Mouse (Mus musculus): ENCODE measurements around the gene Ffar2. TPM values are rescaled to one million over a fixed set of nuclear protein-coding genes. Genes with fewer than 3 reads are reported as not detected.

Ffar2 gene
- polyA plus RNA-seq, 1 experiment from 2014 or later, result 0.20 TPM

DNA sequence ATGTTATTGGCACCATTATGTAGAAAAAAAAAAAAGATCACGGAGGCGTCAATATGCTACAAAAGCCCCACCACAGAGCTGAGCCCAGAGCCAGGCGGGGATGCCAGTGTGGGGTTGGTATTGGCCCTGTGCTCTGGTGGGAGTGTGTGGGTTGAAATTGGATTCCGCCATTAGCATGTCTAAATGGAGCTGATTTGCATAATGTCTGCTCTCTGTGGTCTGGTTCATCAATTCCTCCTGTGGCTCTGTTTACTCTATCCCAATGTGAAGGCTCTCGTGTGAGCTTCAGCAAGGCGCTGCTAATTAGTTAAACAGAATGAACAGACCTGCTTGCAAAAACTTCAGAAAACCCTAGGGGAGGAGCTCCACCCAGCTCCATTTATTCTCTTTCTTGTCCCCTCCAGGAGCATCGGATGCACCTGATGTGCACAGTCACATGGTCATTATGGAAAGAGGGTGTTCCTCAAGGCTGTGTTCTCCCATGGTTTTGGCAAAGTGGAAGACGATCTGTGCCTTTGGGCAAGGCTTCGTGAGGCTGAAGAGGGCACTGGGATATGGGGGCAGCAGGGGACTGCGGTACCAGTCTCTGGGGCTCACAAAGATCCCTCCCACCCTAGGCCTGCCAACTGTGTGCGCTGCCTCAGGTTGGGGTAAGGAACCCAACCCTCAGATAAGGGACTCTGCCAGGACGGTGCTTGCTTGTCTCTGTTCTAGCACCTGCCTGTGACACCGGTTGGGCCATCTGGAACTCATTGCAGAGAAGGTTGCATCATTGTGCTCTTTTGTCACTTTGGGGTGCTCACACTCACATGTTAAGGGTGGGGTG is 37.6 kb downstream of the Ffar2 start:
- H3K27ac ChIP-seq, result no peak overlapping the region
- H3K27me3 ChIP-seq (ENCODE audit: insufficient read depth, poor library complexity, severe bottlenecking), result peaks cover 33% of the 10 kb centered on the region; the same call in 1 of the 2 replicates
- 73% methylated on average over 13 of the region's 13 CpGs for WGBS
- no peaks in the 10 kb centered on the region for H3K9me3 ChIP-seq
- H3K4me1 ChIP-seq, result no peaks in the 10 kb centered on the region
- no peak for DNase-seq (ENCODE audit: low spot score)
- no peak overlapping the region for H3K4me3 ChIP-seq
- H3K36me3 ChIP-seq, result no peaks in the 10 kb centered on the region

DNA sequence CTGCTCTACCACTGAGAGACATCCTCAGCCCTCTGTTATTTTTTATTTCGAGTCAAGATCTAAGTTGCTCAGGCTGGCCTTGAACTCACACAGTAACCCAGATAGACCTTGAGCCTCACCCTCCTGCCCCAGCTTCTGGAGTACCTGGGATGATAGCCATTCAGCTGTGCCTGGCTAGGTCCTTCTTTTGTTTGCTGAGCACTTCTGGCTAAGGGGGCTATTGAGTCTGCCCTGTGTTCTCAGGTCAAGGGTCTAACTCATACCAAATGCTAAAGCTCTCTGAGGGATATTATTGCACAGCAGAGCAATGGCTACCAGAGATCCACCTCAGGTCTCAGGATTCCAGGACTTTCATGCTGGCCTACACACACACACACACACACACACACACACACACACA is 38.4 kb downstream of the Ffar2 start:
- H3K36me3 ChIP-seq, result no peaks in the 10 kb centered on the region
- no peak overlapping the region for H3K27ac ChIP-seq
- no peak overlapping the region for H3K4me3 ChIP-seq
- DNase-seq (ENCODE audit: low spot score), result no peak
- H3K27me3 ChIP-seq (ENCODE audit: insufficient read depth, poor library complexity, severe bottlenecking), result peaks cover 28% of the 10 kb centered on the region; the same call in 1 of the 2 replicates
- no peaks in the 10 kb centered on the region for H3K9me3 ChIP-seq
- no peaks in the 10 kb centered on the region for H3K4me1 ChIP-seq
- WGBS, result 66% methylated on average over 1 of the region's 1 CpGs

DNA sequence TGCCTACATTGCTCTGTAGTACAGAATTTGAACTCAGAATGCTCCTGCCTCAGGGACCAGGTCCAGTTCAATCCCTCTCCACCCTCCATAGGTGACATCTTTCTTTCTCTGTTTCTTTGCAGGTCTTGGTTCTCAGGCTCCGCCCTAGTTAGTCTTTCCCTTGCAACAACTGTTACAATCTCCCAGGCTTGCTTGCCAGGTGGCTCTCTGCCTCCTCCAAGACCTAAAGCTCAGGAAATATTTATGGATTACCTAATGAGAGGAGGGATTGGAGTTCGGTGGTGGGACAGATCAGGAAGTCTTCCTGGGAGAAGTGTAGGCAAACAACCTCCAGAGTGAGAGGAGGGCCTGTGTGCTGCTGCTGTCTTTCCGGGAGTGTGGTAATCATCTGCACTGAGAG is 40.9 kb downstream of the Ffar2 start:
- H3K9me3 ChIP-seq, result no peaks in the 10 kb centered on the region
- no peak overlapping the region for H3K27ac ChIP-seq
- H3K27me3 ChIP-seq (ENCODE audit: insufficient read depth, poor library complexity, severe bottlenecking), result peaks cover 12% of the 10 kb centered on the region; the same call in 1 of the 2 replicates
- H3K36me3 ChIP-seq, result no peaks in the 10 kb centered on the region
- WGBS, result 65% methylated on average over 3 of the region's 3 CpGs
- no peak for DNase-seq (ENCODE audit: low spot score)
- no peak overlapping the region for H3K4me3 ChIP-seq
- H3K4me1 ChIP-seq, result no peaks in the 10 kb centered on the region

DNA sequence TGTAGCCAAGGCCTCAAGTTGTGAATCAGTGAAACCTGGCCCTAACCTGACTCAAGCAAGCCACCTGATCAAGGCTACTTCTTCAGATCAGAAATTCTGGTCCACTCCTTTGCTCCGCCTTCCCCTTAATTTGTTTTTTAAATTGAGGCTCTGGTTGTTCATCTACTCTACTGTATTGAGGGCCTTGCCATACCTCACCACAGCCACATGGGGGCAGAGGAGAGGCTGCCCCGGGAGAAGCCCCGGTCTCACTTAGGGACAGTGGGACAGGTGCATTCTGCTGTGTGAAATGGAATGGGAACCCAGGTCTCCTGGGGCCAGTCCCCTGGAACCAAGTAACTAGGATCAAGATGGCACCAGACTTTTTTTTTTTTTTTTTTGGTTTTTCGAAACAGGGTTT is 41.8 kb downstream of the Ffar2 start:
- WGBS, result 63% methylated on average over 4 of the region's 4 CpGs
- H3K36me3 ChIP-seq, result no peaks in the 10 kb centered on the region

DNA sequence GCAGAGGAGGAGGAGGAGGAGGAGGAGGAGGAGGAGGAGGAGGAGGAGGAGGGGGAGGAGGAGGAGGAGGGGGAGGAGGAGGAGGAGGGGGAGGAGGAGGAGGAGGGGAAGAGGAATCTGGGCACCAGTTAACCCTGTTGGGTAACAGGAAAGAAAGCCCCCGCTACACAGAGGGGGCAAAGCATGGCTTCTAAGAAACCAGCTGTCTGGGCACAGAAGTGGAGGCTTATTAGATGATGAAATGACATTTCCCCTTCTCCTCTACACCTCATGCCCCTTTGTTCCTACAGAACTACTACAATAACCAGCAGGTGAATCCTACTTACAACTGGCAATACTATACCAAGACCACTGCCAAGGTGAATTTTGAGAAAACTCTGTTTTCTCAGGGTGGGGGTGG is 45.7 kb downstream of the Ffar2 start:
- no peak for DNase-seq (ENCODE audit: low spot score)
- 67% methylated on average over 1 of the region's 1 CpGs for WGBS
- Histone ChIP-seq H3K27me3 (ENCODE audit: insufficient read depth, poor library complexity, severe bottlenecking) (no peaks in the 10 kb centered on the region), H3K27ac (no peak overlapping the region), H3K36me3 (no peaks in the 10 kb centered on the region), H3K4me1 (no peaks in the 10 kb centered on the region), H3K9me3 (no peaks in the 10 kb centered on the region), H3K4me3 (no peak overlapping the region)

More for the DNA sequence above, 41.8 kb downstream of the Ffar2 start:
- Histone ChIP-seq H3K9me3 (no peaks in the 10 kb centered on the region), H3K4me3 (no peak overlapping the region), H3K4me1 (no peaks in the 10 kb centered on the region), H3K27ac (no peak overlapping the region), H3K27me3 (ENCODE audit: insufficient read depth, poor library complexity, severe bottlenecking) (peaks cover 3% of the 10 kb centered on the region; the same call in 1 of the 2 replicates)
- DNase-seq (ENCODE audit: low spot score), result no peak

DNA sequence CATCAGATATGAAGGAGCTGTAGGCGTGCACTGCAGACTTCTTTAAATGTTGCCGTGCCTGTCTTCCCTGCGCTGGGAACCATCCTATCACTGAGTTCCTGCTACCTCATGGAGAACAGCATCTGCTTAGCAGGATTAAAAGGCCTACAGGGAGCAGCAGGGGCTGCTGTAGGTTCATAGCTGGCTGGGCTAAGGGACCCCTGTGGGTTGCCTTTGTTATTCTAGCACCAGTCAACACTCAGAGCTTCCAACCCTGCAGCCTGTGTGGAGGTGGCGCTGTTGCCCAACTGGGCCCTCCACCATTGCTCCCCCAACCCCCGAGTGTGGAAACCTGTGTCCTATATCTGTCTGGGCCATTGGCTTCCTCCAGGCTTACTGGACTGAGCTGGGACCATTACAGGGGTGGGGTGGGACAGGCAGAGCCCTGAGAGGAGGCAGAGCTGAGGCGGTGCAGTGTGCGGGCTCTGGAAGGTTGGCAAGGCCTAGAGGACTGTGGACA is 46.4 kb downstream of the Ffar2 start:
- H3K27ac ChIP-seq, result no peak overlapping the region
- H3K36me3 ChIP-seq, result no peaks in the 10 kb centered on the region
- H3K9me3 ChIP-seq, result no peaks in the 10 kb centered on the region
- WGBS, result 39% methylated on average over 7 of the region's 7 CpGs
- no peak overlapping the region for H3K4me3 ChIP-seq
- no peaks in the 10 kb centered on the region for H3K27me3 ChIP-seq (ENCODE audit: insufficient read depth, poor library complexity, severe bottlenecking)
- DNase-seq (ENCODE audit: low spot score), result no peak
- no peaks in the 10 kb centered on the region for H3K4me1 ChIP-seq

DNA sequence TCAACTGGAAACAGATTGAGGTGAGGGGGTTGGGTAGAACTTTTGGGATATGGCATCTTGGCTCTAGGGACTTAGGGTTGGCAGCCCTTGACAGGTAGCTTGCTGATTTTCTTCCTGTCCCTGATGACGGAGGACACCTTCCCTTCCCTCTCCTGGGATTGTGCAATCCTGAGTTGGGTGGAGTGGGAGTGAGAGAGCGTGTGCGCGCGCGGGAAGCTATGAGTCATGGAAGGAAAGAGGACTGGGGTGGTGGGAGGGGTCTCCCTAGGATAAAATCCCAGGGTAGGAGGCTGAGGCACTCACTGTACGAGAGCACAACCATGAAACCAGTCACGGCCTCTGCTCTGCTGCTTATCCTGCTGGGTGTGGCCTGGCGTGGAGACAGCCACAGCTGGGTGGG is 47.5 kb downstream of the Ffar2 start:
- H3K36me3 ChIP-seq, result no peaks in the 10 kb centered on the region
- H3K4me3 ChIP-seq, result no peak overlapping the region
- H3K27ac ChIP-seq, result no peak overlapping the region
- WGBS, result 78% methylated on average over 9 of the region's 9 CpGs
- DNase-seq (ENCODE audit: low spot score), result no peak
- H3K27me3 ChIP-seq (ENCODE audit: insufficient read depth, poor library complexity, severe bottlenecking), result no peaks in the 10 kb centered on the region
- no peaks in the 10 kb centered on the region for H3K4me1 ChIP-seq
- no peaks in the 10 kb centered on the region for H3K9me3 ChIP-seq

DNA sequence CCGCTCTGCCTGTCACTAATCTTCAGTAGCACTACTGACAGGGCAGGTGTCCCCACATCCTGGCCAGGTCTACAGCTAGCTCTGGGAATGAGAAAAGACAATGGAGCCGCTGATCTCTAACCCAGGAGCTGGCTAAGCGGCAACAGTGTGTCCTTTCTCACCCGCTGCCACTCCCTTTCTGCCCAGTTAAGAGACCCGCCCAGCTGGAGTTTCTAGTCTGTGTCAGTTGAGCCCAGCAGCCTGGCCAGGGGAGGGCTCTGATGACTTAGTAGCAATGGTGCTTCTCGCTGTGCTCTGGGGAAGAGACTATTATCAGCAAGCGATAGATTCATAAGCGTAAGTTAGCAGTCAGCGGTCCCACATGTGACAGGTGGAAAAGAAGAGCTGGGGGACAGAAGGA is 54.3 kb downstream of the Ffar2 start:
- DNase-seq (ENCODE audit: low spot score), result no peak
- Histone ChIP-seq H3K4me1 (peaks cover 13% of the 10 kb centered on the region), H3K27ac (no peak overlapping the region), H3K36me3 (no peaks in the 10 kb centered on the region), H3K4me3 (no peak overlapping the region), H3K27me3 (ENCODE audit: insufficient read depth, poor library complexity, severe bottlenecking) (peaks cover 5% of the 10 kb centered on the region; the same call in 1 of the 2 replicates), H3K9me3 (no peaks in the 10 kb centered on the region)
- 31% methylated on average over 9 of the region's 9 CpGs for WGBS

Other genes starting within 250 kb of the Ffar2 start
- 5.6 and 8.3 TPM in 2 replicates for gene Kmt2b, start 235.0 kb downstream of the Ffar2 start, polyA plus RNA-seq (2016; fragmentation: Nextera tagmentation; extraction: Ambion mirVana)
- gene Zbtb32, start 224.9 kb downstream of the Ffar2 start, polyA plus RNA-seq (2016; fragmentation: Nextera tagmentation; extraction: Ambion mirVana), result 0.19 and 0.27 TPM in 2 replicates
- 1.8 and 2.7 TPM in 2 replicates for gene Upk1a, start 210.9 kb downstream of the Ffar2 start, polyA plus RNA-seq (2016; fragmentation: Nextera tagmentation; extraction: Ambion mirVana)
- 1,107 and 1,574 TPM in 2 replicates for gene Cox6b1, start 197.6 kb downstream of the Ffar2 start, polyA plus RNA-seq (2016; fragmentation: Nextera tagmentation; extraction: Ambion mirVana)
- gene Etv2, start 187.9 kb downstream of the Ffar2 start, polyA plus RNA-seq (2016; fragmentation: Nextera tagmentation; extraction: Ambion mirVana), result 5.5 and 5.9 TPM in 2 replicates
- 111 and 130 TPM in 2 replicates for gene Rbm42, start 173.5 kb downstream of the Ffar2 start, polyA plus RNA-seq (2016; fragmentation: Nextera tagmentation; extraction: Ambion mirVana)
- 51.3 and 59.8 TPM in 2 replicates for gene Haus5, start 158.8 kb downstream of the Ffar2 start, polyA plus RNA-seq (2016; fragmentation: Nextera tagmentation; extraction: Ambion mirVana)
- not detected in 2 replicates for gene Pmis2, start 152.2 kb downstream of the Ffar2 start, polyA plus RNA-seq (2016; fragmentation: Nextera tagmentation; extraction: Ambion mirVana)
- gene 2200002J24Rik, start 124.8 kb downstream of the Ffar2 start, polyA plus RNA-seq (2016; fragmentation: Nextera tagmentation; extraction: Ambion mirVana), result 0.48 and 1.1 TPM in 2 replicates
- gene Atp4a, start 111.6 kb downstream of the Ffar2 start, polyA plus RNA-seq (2016; fragmentation: Nextera tagmentation; extraction: Ambion mirVana), result 1.1 and 1.5 TPM in 2 replicates
- 183 and 189 TPM in 2 replicates for gene Tmem147, start 94.2 kb downstream of the Ffar2 start, polyA plus RNA-seq (2016; fragmentation: Nextera tagmentation; extraction: Ambion mirVana)
- gene Gapdhs, start 80.1 kb downstream of the Ffar2 start, polyA plus RNA-seq (2016; fragmentation: Nextera tagmentation; extraction: Ambion mirVana), result 0.23 and 0.48 TPM in 2 replicates
- gene Sbsn, start 72.3 kb downstream of the Ffar2 start, polyA plus RNA-seq (2016; fragmentation: Nextera tagmentation; extraction: Ambion mirVana), result 0.84 and 1.1 TPM in 2 replicates
- gene Dmkn, start 60.0 kb downstream of the Ffar2 start, polyA plus RNA-seq (2016; fragmentation: Nextera tagmentation; extraction: Ambion mirVana), result 0.39 and 0.81 TPM in 2 replicates
- not detected in 2 replicates for gene Krtdap, start 35.9 kb downstream of the Ffar2 start, polyA plus RNA-seq (2016; fragmentation: Nextera tagmentation; extraction: Ambion mirVana)
- gene Ffar3, start 32.4 kb upstream of the Ffar2 start, polyA plus RNA-seq (2016; fragmentation: Nextera tagmentation; extraction: Ambion mirVana), result 0.10 and 0.17 TPM in 2 replicates
- gene Ffar1, start 37.8 kb upstream of the Ffar2 start, polyA plus RNA-seq (2016; fragmentation: Nextera tagmentation; extraction: Ambion mirVana), result not detected in 2 replicates
- not detected in 2 replicates for gene Cd22, start 56.6 kb upstream of the Ffar2 start, polyA plus RNA-seq (2016; fragmentation: Nextera tagmentation; extraction: Ambion mirVana)
- gene Mag, start 91.1 kb upstream of the Ffar2 start, polyA plus RNA-seq (2016; fragmentation: Nextera tagmentation; extraction: Ambion mirVana), result 0.30 and 0.38 TPM in 2 replicates
- gene Hamp2, start 100.9 kb upstream of the Ffar2 start, polyA plus RNA-seq (2016; fragmentation: Nextera tagmentation; extraction: Ambion mirVana), result not detected in 2 replicates
- not detected in 2 replicates for gene Hamp, start 120.3 kb upstream of the Ffar2 start, polyA plus RNA-seq (2016; fragmentation: Nextera tagmentation; extraction: Ambion mirVana)
- 15.0 and 26.9 TPM in 2 replicates for gene Usf2, start 133.0 kb upstream of the Ffar2 start, polyA plus RNA-seq (2016; fragmentation: Nextera tagmentation; extraction: Ambion mirVana)
- gene Lsr, start 149.7 kb upstream of the Ffar2 start, polyA plus RNA-seq (2016; fragmentation: Nextera tagmentation; extraction: Ambion mirVana), result 16.6 and 40.3 TPM in 2 replicates
- gene Fam187b, start 150.0 kb upstream of the Ffar2 start, polyA plus RNA-seq (2016; fragmentation: Nextera tagmentation; extraction: Ambion mirVana), result 1.2 and 2.5 TPM in 2 replicates
- gene Fxyd5, start 218.7 kb upstream of the Ffar2 start, polyA plus RNA-seq (2016; fragmentation: Nextera tagmentation; extraction: Ambion mirVana), result 24.3 and 26.4 TPM in 2 replicates
- gene Fxyd7, start 227.7 kb upstream of the Ffar2 start, polyA plus RNA-seq (2016; fragmentation: Nextera tagmentation; extraction: Ambion mirVana), result 0.22 and 1.5 TPM in 2 replicates
- gene Fxyd1, start 233.4 kb upstream of the Ffar2 start, polyA plus RNA-seq (2016; fragmentation: Nextera tagmentation; extraction: Ambion mirVana), result 167 and 365 TPM in 2 replicates
- 0.27 and 0.41 TPM in 2 replicates for gene Lgi4, start 235.6 kb upstream of the Ffar2 start, polyA plus RNA-seq (2016; fragmentation: Nextera tagmentation; extraction: Ambion mirVana)

All from heart, embryonic 10.5 days (tissue).